Mouse (Mus musculus): ENCODE measurements at regions not wholly inside any gene's neighbourhood (a gene's known extent, or its start where the extent isn't known, plus 50 kb on each side); places are given as distances from the start of the nearest gene placed in this dataset.

GRCm38 (mm10) chr5:111898482-111898881 is 164.8 kb downstream of the Gm26897 start:
- no peaks in the 10 kb centered on the region for H3K4me1 ChIP-seq (ENCODE audit: control insufficient read depth in 1 of 2, insufficient read depth in 2 of 2)
- no peaks in the 10 kb centered on the region for H3K79me2 ChIP-seq (replicated peaks; ENCODE audit: control insufficient read depth, extremely low read depth, insufficient read depth, poor library complexity, severe bottlenecking)
- no peak overlapping the region for H3K4me2 ChIP-seq (ENCODE audit: insufficient read depth, low read depth, poor library complexity, severe bottlenecking)
- TF ChIP-seq RCOR1 (conservative IDR thresholded peaks at IDR 0.05; ENCODE audit: low read depth, low read length), result no peak
- TF ChIP-seq MAZ (IDR thresholded peaks at IDR 0.05; ENCODE audit: low read depth, low read length), result no peak
- TF ChIP-seq NELFE (IDR thresholded peaks at IDR 0.05; ENCODE audit: low read depth, low read length), result no peak
- dilution Hi-C loops (cut with MboI; ENCODE audit: extremely low pct_ligation_motif_present, extremely low pct_unique_long_range_greater_than_20kb, low sequenced_read_pairs) (no loop called here), in situ Hi-C loops (cut with MboI; ENCODE audit: low pct_ligation_motif_present, low pct_unique_long_range_greater_than_20kb, low sequenced_read_pairs) (no loop called here)
- peaks cover 94% of the 10 kb centered on the region for H3K9me3 ChIP-seq (replicated peaks; ENCODE audit: low read length)
- DNase-seq (ENCODE audit: extremely low read depth), result no peak
- H3K27ac ChIP-seq (ENCODE audit: insufficient read depth, low read depth), result no peak overlapping the region
- no peaks in the 10 kb centered on the region for H3K27me3 ChIP-seq (replicated peaks)
- H3K9ac ChIP-seq (ENCODE audit: insufficient read depth, low read depth), result no peak overlapping the region
- no peaks in the 10 kb centered on the region for H3K36me3 ChIP-seq (replicated peaks in 1 of 2; ENCODE audit: control insufficient read depth in 1 of 2, insufficient read depth in 1 of 2, low read length in 1 of 2)
- no peak overlapping the region for H3K4me3 ChIP-seq (replicated peaks in 1 of 3; ENCODE audit: low read depth in 2 of 3, low read length in 2 of 3, poor library complexity in 1 of 3)

GRCm38 (mm10) chr5:111901197-111901596 is 167.5 kb downstream of the Gm26897 start:
- no peak overlapping the region for H3K4me3 ChIP-seq (replicated peaks in 1 of 3; ENCODE audit: low read depth in 2 of 3, low read length in 2 of 3, poor library complexity in 1 of 3)
- no peak overlapping the region for H3K4me2 ChIP-seq (ENCODE audit: insufficient read depth, low read depth, poor library complexity, severe bottlenecking)
- no peak overlapping the region for H3K27ac ChIP-seq (ENCODE audit: insufficient read depth, low read depth)
- no peak for DNase-seq (ENCODE audit: extremely low read depth)
- H3K79me2 ChIP-seq (replicated peaks; ENCODE audit: control insufficient read depth, extremely low read depth, insufficient read depth, poor library complexity, severe bottlenecking), result no peaks in the 10 kb centered on the region
- H3K9me3 ChIP-seq (replicated peaks; ENCODE audit: low read length), result peaks cover 87% of the 10 kb centered on the region
- no peaks in the 10 kb centered on the region for H3K27me3 ChIP-seq (replicated peaks)
- TF ChIP-seq IRF4 (IDR thresholded peaks at IDR 0.05; ENCODE audit: low read depth, low read length), result no peak
- no peak for TF ChIP-seq POLR2AphosphoS2 (IDR thresholded peaks at IDR 0.05; ENCODE audit: low read depth, low read length)
- no peak for TF ChIP-seq CHD2 (IDR thresholded peaks at IDR 0.05; ENCODE audit: low read length)
- TF ChIP-seq KAT2A (IDR thresholded peaks at IDR 0.05; ENCODE audit: insufficient replicate concordance, low read length), result no peak
- no peak for TF ChIP-seq MAFK (IDR thresholded peaks at IDR 0.05; ENCODE audit: insufficient replicate concordance, low read length)
- H3K4me1 ChIP-seq (ENCODE audit: control insufficient read depth in 1 of 2, insufficient read depth in 2 of 2), result no peaks in the 10 kb centered on the region
- no peaks in the 10 kb centered on the region for H3K36me3 ChIP-seq (replicated peaks in 1 of 2; ENCODE audit: control insufficient read depth in 1 of 2, insufficient read depth in 1 of 2, low read length in 1 of 2)
- dilution Hi-C loops (cut with MboI; ENCODE audit: extremely low pct_ligation_motif_present, extremely low pct_unique_long_range_greater_than_20kb, low sequenced_read_pairs), result no loop called here
- H3K9ac ChIP-seq (ENCODE audit: insufficient read depth, low read depth), result no peak overlapping the region
- in situ Hi-C loops (cut with MboI; ENCODE audit: low pct_ligation_motif_present, low pct_unique_long_range_greater_than_20kb, low sequenced_read_pairs), result no loop called here

GRCm38 (mm10) chr5:111901678-111902077 is 168.0 kb downstream of the Gm26897 start:
- TF ChIP-seq RCOR1 (conservative IDR thresholded peaks at IDR 0.05; ENCODE audit: low read depth, low read length), result no peak
- Histone ChIP-seq H3K27me3 (replicated peaks) (no peaks in the 10 kb centered on the region), H3K4me2 (ENCODE audit: insufficient read depth, low read depth, poor library complexity, severe bottlenecking) (no peak overlapping the region), H3K36me3 (replicated peaks in 1 of 2; ENCODE audit: control insufficient read depth in 1 of 2, insufficient read depth in 1 of 2, low read length in 1 of 2) (no peaks in the 10 kb centered on the region), H3K4me3 (replicated peaks in 1 of 3; ENCODE audit: low read depth in 2 of 3, low read length in 2 of 3, poor library complexity in 1 of 3) (no peak overlapping the region), H3K27ac (ENCODE audit: insufficient read depth, low read depth) (no peak overlapping the region), H3K9me3 (replicated peaks; ENCODE audit: low read length) (peaks cover 89% of the 10 kb centered on the region), H3K4me1 (ENCODE audit: control insufficient read depth in 1 of 2, insufficient read depth in 2 of 2) (no peaks in the 10 kb centered on the region), H3K9ac (ENCODE audit: insufficient read depth, low read depth) (no peak overlapping the region), H3K79me2 (replicated peaks; ENCODE audit: control insufficient read depth, extremely low read depth, insufficient read depth, poor library complexity, severe bottlenecking) (no peaks in the 10 kb centered on the region)
- in situ Hi-C loops (cut with MboI; ENCODE audit: low pct_ligation_motif_present, low pct_unique_long_range_greater_than_20kb, low sequenced_read_pairs), result no loop called here
- DNase-seq (ENCODE audit: extremely low read depth), result no peak
- dilution Hi-C loops (cut with MboI; ENCODE audit: extremely low pct_ligation_motif_present, extremely low pct_unique_long_range_greater_than_20kb, low sequenced_read_pairs), result no loop called here

Data from CH12.LX (cell line).